Mouse (Mus musculus) gastrocnemius, adult 18-20 months (tissue): ENCODE data around the gene Gm9040. TPM values are rescaled to one million over a fixed set of nuclear protein-coding genes. Genes with fewer than 3 reads are reported as not detected.
"Not testable (repeated sequence)": the region's sequence is repeated elsewhere in the genome, so short reads cannot be mapped to it uniquely, and the experiment has no call there.

Source experiments
- DNase-seq: peaks from one replicate; pipeline ENCODE4 v3.0.0; 2021; ENCODE audit warnings: low spot score
- long read RNA-seq, 2 experiments: library from polyadenylated mRNA; stranded (forward); transcript quantifications; one replicate each; pipeline ENCODE4 v2.0.0; 2021
- total RNA-seq, 2 experiments: library from RNA; stranded (reverse); gene quantifications; 2 replicates each; pipeline ENCODE4 v1.2.3; 2021

Gm9040 gene
- not detected for total RNA-seq
- long read RNA-seq, experiment 1 = 0 reads
- long read RNA-seq, experiment 2 = 0 reads

- not testable (repeated sequence) for DNase-seq
Measured at GRCm38 (mm10) chr10:118326869-118327268, at the start of gene Gm9040. Gene Gm9040, minus strand, starts transcription at chr10:118326969.

GRCm38 (mm10) chr10:118370443-118370842 is 43.7 kb upstream of the Gm9040 start:
- peak; percentile 66 for DNase-seq

GRCm38 (mm10) chr10:118369518-118369917 is 42.7 kb upstream of the Gm9040 start:
- no peak for DNase-seq

- DNase-seq = not testable (repeated sequence)
Measured at GRCm38 (mm10) chr10:118354005-118354404, 27.2 kb upstream of the Gm9040 start, which contains the start of gene Gm9049. Gene Gm9049, minus strand, starts transcription at chr10:118354105.

GRCm38 (mm10) chr10:118348579-118348978 is 21.8 kb upstream of the Gm9040 start, which contains the start of gene Gm9048:
Gene Gm9048, minus strand, starts transcription at chr10:118348679.
- not testable (repeated sequence) for DNase-seq

- not testable (repeated sequence) for DNase-seq
Measured at GRCm38 (mm10) chr10:118343155-118343554, 16.4 kb upstream of the Gm9040 start, which contains the start of gene Gm9046. Gene Gm9046, minus strand, starts transcription at chr10:118343255.

- not testable (repeated sequence) for DNase-seq
Measured at GRCm38 (mm10) chr10:118337731-118338130, 11.0 kb upstream of the Gm9040 start, which contains the start of gene Gm9045. Gene Gm9045, minus strand, starts transcription at chr10:118337831.

GRCm38 (mm10) chr10:118332308-118332707 is 5.5 kb upstream of the Gm9040 start, which contains the start of gene Gm9044:
Gene Gm9044, minus strand, starts transcription at chr10:118332408.
- DNase-seq = not testable (repeated sequence)

- no peak for DNase-seq
Measured at GRCm38 (mm10) chr10:118319024-118319423, 7.7 kb downstream of the Gm9040 start.

GRCm38 (mm10) chr10:118302133-118302532 is 24.6 kb downstream of the Gm9040 start:
- not testable (repeated sequence) for DNase-seq

- DNase-seq = no peak
Measured at GRCm38 (mm10) chr10:118294938-118295337, 31.8 kb downstream of the Gm9040 start, which contains the start of gene Iltifb. Gene Iltifb, minus strand, starts transcription at chr10:118295038.

GRCm38 (mm10) chr10:118283016-118283415 is 43.8 kb downstream of the Gm9040 start:
- not testable (repeated sequence) for DNase-seq

- DNase-seq = not testable (repeated sequence)
Measured at GRCm38 (mm10) chr10:118282565-118282964, 44.2 kb downstream of the Gm9040 start.

- DNase-seq = not testable (repeated sequence)
Measured at GRCm38 (mm10) chr10:118278069-118278468, 48.7 kb downstream of the Gm9040 start.

Other genes with a start within 250 kb of the Gm9040 start
- 1 to 10 TPM; 2.1 to 2.8 TPM for gene Mdm1, start 185.2 kb downstream of the Gm9040 start, total RNA-seq
- not detected for gene Il22, start 122.0 kb downstream of the Gm9040 start, total RNA-seq
- under 1 TPM; 0.39 to 0.43 TPM for gene Gm32717, start 86.2 kb downstream of the Gm9040 start, total RNA-seq
- gene Gm32802, start 68.3 kb downstream of the Gm9040 start, total RNA-seq = under 1 TPM; 0.39 to 0.43 TPM
- gene Iltifb, start 31.9 kb downstream of the Gm9040 start, total RNA-seq = not detected
- gene Gm9044, start 5.4 kb upstream of the Gm9040 start, total RNA-seq = not detected
- not detected for gene Gm9045, start 10.9 kb upstream of the Gm9040 start, total RNA-seq
- gene Gm9046, start 16.3 kb upstream of the Gm9040 start, total RNA-seq = not detected
- not detected for gene Gm9048, start 21.7 kb upstream of the Gm9040 start, total RNA-seq
- gene Gm9049, start 27.1 kb upstream of the Gm9040 start, total RNA-seq = not detected
- gene Ifng, start 114.1 kb upstream of the Gm9040 start, total RNA-seq = not detected